Mouse (Mus musculus) stomach, postnatal 0 days (tissue): ENCODE results near the gene Lrrc31. TPM values are rescaled to one million over a fixed set of nuclear protein-coding genes. Genes with fewer than 3 reads are reported as not detected.

Experiments
- ATAC-seq: fragments of 200-750 bp; cut with Nextera tagmentation; 2 replicates; pipeline ENCODE4 v1.8.0; 2017; ENCODE audit not compliant: low FRiP score, low TSS enrichment
- DNase-seq: peaks from one replicate; pipeline ENCODE4 v3.0.0-alpha.2; 2016; ENCODE audit warnings: low spot score
- H3K27ac ChIP-seq: fragments of 300-500 bp; sonication (generic); replicated peaks from 2 replicates; pipeline ENCODE4 v1.5.1; 2014; ENCODE audit warnings: mild to moderate bottlenecking, control low read depth
- H3K27me3 ChIP-seq: fragments of 300-500 bp; sonication (generic); 2 replicates; pipeline ENCODE4 v1.6.1; 2014; ENCODE audit warnings: low read length; ENCODE audit not compliant: control insufficient read depth, insufficient read depth
- H3K36me3 ChIP-seq: fragments of 300-500 bp; sonication (generic); 2 replicates; pipeline ENCODE4 v1.6.1; 2014; ENCODE audit warnings: low read length, mixed read lengths; ENCODE audit not compliant: control insufficient read depth, insufficient read depth
- H3K4me1 ChIP-seq: fragments of 300-500 bp; sonication (generic); replicated peaks from 2 replicates; pipeline ENCODE4 v1.6.1; 2014; ENCODE audit warnings: antibody characterized with exemption; ENCODE audit not compliant: control insufficient read depth, insufficient read depth
- H3K4me2 ChIP-seq: fragments of 300-500 bp; sonication (generic); replicated peaks from 2 replicates; pipeline ENCODE4 v1.6.1; 2014; ENCODE audit warnings: low read depth, mild to moderate bottlenecking, control low read depth, moderate library complexity
- H3K4me3 ChIP-seq: fragments of 300-500 bp; sonication (generic); 2 replicates; pipeline ENCODE4 v1.5.1; 2014; ENCODE audit warnings: low read depth, low read length, control low read depth
- H3K9ac ChIP-seq: fragments of 300-500 bp; sonication (generic); 2 replicates; pipeline ENCODE4 v1.6.1; 2014; ENCODE audit warnings: mild to moderate bottlenecking, low read length, control low read depth, mixed read lengths
- H3K9me3 ChIP-seq: fragments of 300-500 bp; sonication (generic); 2 replicates; pipeline ENCODE4 v1.6.1; 2016; ENCODE audit warnings: low read length; ENCODE audit not compliant: control insufficient read depth
- CTCF ChIP-seq: IDR thresholded peaks from 2 replicates; pipeline ENCODE4 v1.5.1; 2016; ENCODE audit warnings: antibody characterized with exemption, low read depth, mild to moderate bottlenecking, moderate library complexity
- EP300 ChIP-seq: optimal IDR thresholded peaks from 2 replicates; pipeline ENCODE3; 2016; ENCODE audit warnings: antibody characterized with exemption
- WGBS: fragments of 180-500 bp; shearing (Covaris S2); extraction: QIAGEN DNeasy Blood & Tissue Kit; methylation state at CpG from one replicate; pipeline ENCODE4 v1.1.7; 2014; 5-methylcytosine and 5-hydroxymethylcytosine counted together
- polyA plus RNA-seq: library from polyadenylated mRNA; unstranded; fragments of >200 nt; fragmentation: Nextera tagmentation; extraction: Ambion mirVana; gene quantifications from 2 replicates; pipeline ENCODE4 v1.2.1, GENCODE M21; 2015

Lrrc31 gene
- polyA plus RNA-seq, 1 experiment from 2014 or later = 16.1 TPM

- DNase-seq = no peak
- no peaks in the 10 kb centered on the region for H3K4me1 ChIP-seq
- ATAC-seq = no peak
- H3K4me2 ChIP-seq = no peak overlapping the region
- H3K36me3 ChIP-seq = no peaks in the 10 kb centered on the region
- 80% methylated on average over 5 of the region's 5 CpGs for WGBS
- no peaks in the 10 kb centered on the region for H3K9me3 ChIP-seq
- no peak for TF ChIP-seq EP300
- TF ChIP-seq CTCF = no peak
- no peak overlapping the region for H3K4me3 ChIP-seq
- no peak overlapping the region for H3K27ac ChIP-seq
- no peaks in the 10 kb centered on the region for H3K27me3 ChIP-seq
- no peak overlapping the region for H3K9ac ChIP-seq
Observed at GRCm38 (mm10) chr3:30729046-30729445, 29.4 kb upstream of the Lrrc31 start.

- no peaks in the 10 kb centered on the region for H3K4me1 ChIP-seq
- TF ChIP-seq EP300 = no peak
- TF ChIP-seq CTCF = no peak
- peak; percentile 51 for DNase-seq
- no peaks in the 10 kb centered on the region for H3K36me3 ChIP-seq
- H3K4me2 ChIP-seq = no peak overlapping the region
- H3K9ac ChIP-seq = no peak overlapping the region
- no peak overlapping the region for H3K27ac ChIP-seq
- no peak overlapping the region for H3K4me3 ChIP-seq
- H3K9me3 ChIP-seq = no peaks in the 10 kb centered on the region
- peak; percentile 80; the same call in 1 of the 2 replicates for ATAC-seq
- WGBS = 65% methylated on average over 4 of the region's 4 CpGs
- H3K27me3 ChIP-seq = no peaks in the 10 kb centered on the region
Observed at GRCm38 (mm10) chr3:30727209-30727608, 27.6 kb upstream of the Lrrc31 start.

GRCm38 (mm10) chr3:30725514-30725913 lies 25.9 kb upstream of the Lrrc31 start:
- H3K4me1 ChIP-seq = no peaks in the 10 kb centered on the region
- peak; percentile 48 for TF ChIP-seq CTCF
- TF ChIP-seq EP300 = no peak
- no peaks in the 10 kb centered on the region for H3K9me3 ChIP-seq
- no peak overlapping the region for H3K27ac ChIP-seq
- ATAC-seq (no peak), DNase-seq (no peak)
- WGBS = 77% methylated on average over 7 of the region's 7 CpGs
- no peak overlapping the region for H3K4me2 ChIP-seq
- H3K9ac ChIP-seq = no peak overlapping the region
- no peaks in the 10 kb centered on the region for H3K36me3 ChIP-seq
- H3K4me3 ChIP-seq = no peak overlapping the region
- no peaks in the 10 kb centered on the region for H3K27me3 ChIP-seq

GRCm38 (mm10) chr3:30724848-30725465 lies 25.3 kb upstream of the Lrrc31 start:
- H3K27me3 ChIP-seq = no peaks in the 10 kb centered on the region
- H3K4me3 ChIP-seq = no peak overlapping the region
- no peak overlapping the region for H3K4me2 ChIP-seq
- DNase-seq (no peak), ATAC-seq (no peak)
- no peaks in the 10 kb centered on the region for H3K9me3 ChIP-seq
- no peak overlapping the region for H3K9ac ChIP-seq
- H3K36me3 ChIP-seq = no peaks in the 10 kb centered on the region
- 75% methylated on average over 10 of the region's 10 CpGs for WGBS
- no peak overlapping the region for H3K27ac ChIP-seq
- no peaks in the 10 kb centered on the region for H3K4me1 ChIP-seq
- peak; percentile 21; the same call in 1 of the 2 replicates for TF ChIP-seq CTCF
- no peak for TF ChIP-seq EP300

- DNase-seq = no peak
- Histone ChIP-seq H3K36me3 (no peaks in the 10 kb centered on the region), H3K4me3 (no peak overlapping the region), H3K27ac (no peak overlapping the region), H3K9ac (no peak overlapping the region), H3K27me3 (no peaks in the 10 kb centered on the region), H3K4me1 (no peaks in the 10 kb centered on the region), H3K4me2 (no peak overlapping the region), H3K9me3 (no peaks in the 10 kb centered on the region)
- no peak for TF ChIP-seq EP300
- no peak for ATAC-seq
- WGBS = 75% methylated on average over 10 of the region's 10 CpGs
Observed at GRCm38 (mm10) chr3:30724105-30724824, 24.6 kb upstream of the Lrrc31 start.

- ATAC-seq (no peak), DNase-seq (no peak)
- no peak overlapping the region for H3K27ac ChIP-seq
- no peak overlapping the region for H3K9ac ChIP-seq
- no peak overlapping the region for H3K4me3 ChIP-seq
- no peaks in the 10 kb centered on the region for H3K4me1 ChIP-seq
- no peak overlapping the region for H3K4me2 ChIP-seq
- 36% methylated on average over 5 of the region's 5 CpGs for WGBS
- TF ChIP-seq EP300 (no peak), CTCF (no peak)
- no peaks in the 10 kb centered on the region for H3K27me3 ChIP-seq
- no peaks in the 10 kb centered on the region for H3K36me3 ChIP-seq
- H3K9me3 ChIP-seq = no peaks in the 10 kb centered on the region
Observed at GRCm38 (mm10) chr3:30723179-30723578, 23.5 kb upstream of the Lrrc31 start.
